Mouse (Mus musculus) kidney, embryonic 14.5 days (tissue): ENCODE measurements at regions not wholly inside any gene's neighbourhood (a gene's known extent, or its start where the extent isn't known, plus 50 kb on each side); places are given as distances from the start of the nearest gene placed in this dataset.

Source experiments
- ATAC-seq: fragments of 200-750 bp; cut with Nextera tagmentation; 2 replicates; pipeline ENCODE4 v1.8.0; 2017; ENCODE audit warnings: moderate number of reproducible peaks, mild to moderate bottlenecking, moderate TSS enrichment, moderate library complexity; ENCODE audit not compliant: low FRiP score, low TSS enrichment
- H3K27ac ChIP-seq: fragments of 300-500 bp; sonication (generic); 2 replicates; pipeline ENCODE4 v1.5.1; 2014; ENCODE audit warnings: low read depth, mild to moderate bottlenecking, low read length, moderate library complexity, mixed read lengths
- H3K27me3 ChIP-seq: fragments of 300-500 bp; sonication (generic); 2 replicates; pipeline ENCODE4 v1.6.1; 2014; ENCODE audit warnings: mild to moderate bottlenecking, low read length; ENCODE audit not compliant: control insufficient read depth, insufficient read depth
- H3K36me3 ChIP-seq: fragments of 300-500 bp; sonication (generic); 2 replicates; pipeline ENCODE4 v1.6.1; 2014; ENCODE audit warnings: low read length, mixed read lengths; ENCODE audit not compliant: control insufficient read depth, insufficient read depth
- H3K4me1 ChIP-seq: fragments of 300-500 bp; sonication (generic); 2 replicates; pipeline ENCODE4 v1.6.1; 2014; ENCODE audit warnings: low read length, mixed read lengths; ENCODE audit not compliant: control insufficient read depth, insufficient read depth
- H3K4me2 ChIP-seq: fragments of 300-500 bp; sonication (generic); replicated peaks from 2 replicates; pipeline ENCODE4 v1.6.1; 2014; ENCODE audit warnings: low read depth, mild to moderate bottlenecking, low read length
- H3K4me3 ChIP-seq: fragments of 300-500 bp; sonication (generic); 2 replicates; pipeline ENCODE4 v1.5.1; 2014; ENCODE audit warnings: mild to moderate bottlenecking, low read length
- H3K9ac ChIP-seq: fragments of 300-500 bp; sonication (generic); 2 replicates; pipeline ENCODE4 v1.6.1; 2014; ENCODE audit warnings: low read depth, mild to moderate bottlenecking, low read length, moderate library complexity
- H3K9me3 ChIP-seq: fragments of 300-500 bp; sonication (generic); 2 replicates; pipeline ENCODE4 v1.6.1; 2016; ENCODE audit warnings: low read length; ENCODE audit not compliant: control insufficient read depth
- WGBS: fragments of 180-500 bp; shearing (Covaris S2); extraction: QIAGEN DNeasy Blood & Tissue Kit; methylation state at CpG from one replicate; pipeline ENCODE4 v1.1.7; 2014; 5-methylcytosine and 5-hydroxymethylcytosine counted together

DNA sequence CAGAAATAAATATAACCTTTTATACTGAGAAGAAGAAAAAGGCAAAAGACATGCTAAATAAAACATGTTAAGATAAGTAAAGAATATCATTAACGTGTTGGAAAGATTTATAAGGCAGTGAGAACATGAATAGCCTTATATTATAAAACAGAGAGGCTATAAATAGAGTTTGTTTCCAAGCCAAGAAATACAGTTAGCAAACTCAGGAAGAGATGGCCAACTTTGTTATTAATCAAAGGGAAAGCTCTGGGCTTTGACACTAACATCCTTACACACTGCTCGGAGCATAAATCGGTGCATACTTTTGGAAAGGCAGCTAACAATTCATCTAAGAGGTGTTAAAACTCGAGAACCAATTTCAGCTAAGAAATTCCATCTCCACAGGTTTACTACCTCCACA, 106.3 kb upstream of the Gm26657 start:
- no peaks in the 10 kb centered on the region for H3K4me1 ChIP-seq
- no peak overlapping the region for H3K4me2 ChIP-seq
- H3K4me3 ChIP-seq = no peak overlapping the region
- no peak overlapping the region for H3K27ac ChIP-seq
- H3K9ac ChIP-seq = no peak overlapping the region
- peak; percentile 50; the same call in 1 of the 2 replicates for ATAC-seq
- no peaks in the 10 kb centered on the region for H3K36me3 ChIP-seq
- H3K27me3 ChIP-seq = no peaks in the 10 kb centered on the region
- H3K9me3 ChIP-seq = no peaks in the 10 kb centered on the region
- 45% methylated on average over 4 of the region's 4 CpGs for WGBS

GRCm38 (mm10) chr4:56630251-56630650, 109.6 kb upstream of the Gm26657 start:
- Histone ChIP-seq H3K27ac (no peak overlapping the region), H3K4me3 (no peak overlapping the region), H3K4me1 (no peaks in the 10 kb centered on the region), H3K36me3 (no peaks in the 10 kb centered on the region), H3K9ac (no peak overlapping the region), H3K27me3 (no peaks in the 10 kb centered on the region), H3K4me2 (no peak overlapping the region), H3K9me3 (no peaks in the 10 kb centered on the region)
- WGBS = 61% methylated on average over 6 of the region's 6 CpGs
- ATAC-seq = no peak

DNA sequence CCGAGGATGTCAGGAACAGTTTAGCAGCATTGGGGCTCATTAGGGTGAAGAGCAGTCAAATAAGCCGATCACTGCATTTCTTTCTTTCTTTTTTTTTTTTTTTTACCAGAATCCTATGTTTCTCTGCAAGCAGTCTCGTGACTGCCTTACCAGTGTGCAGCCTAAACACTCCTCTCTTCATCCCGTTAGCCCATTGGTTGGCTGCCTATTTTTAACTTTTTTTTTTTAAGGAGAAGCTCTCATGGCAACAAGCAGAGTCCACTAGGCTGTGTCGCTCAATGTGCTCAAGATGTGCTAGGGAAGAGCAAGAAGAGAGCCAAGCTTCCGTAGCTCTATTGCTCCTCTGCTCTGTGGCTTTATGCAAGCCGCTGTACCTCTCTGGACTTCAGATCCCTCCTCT, 112.7 kb upstream of the Gm26657 start:
- Histone ChIP-seq H3K4me3 (no peak overlapping the region), H3K9ac (no peak overlapping the region), H3K4me2 (no peak overlapping the region), H3K36me3 (no peaks in the 10 kb centered on the region), H3K9me3 (no peaks in the 10 kb centered on the region), H3K27me3 (no peaks in the 10 kb centered on the region), H3K4me1 (no peaks in the 10 kb centered on the region), H3K27ac (no peak overlapping the region)
- WGBS = 86% methylated on average over 7 of the region's 7 CpGs
- ATAC-seq = no peak

GRCm38 (mm10) chr4:56621782-56622181, 118.1 kb upstream of the Gm26657 start:
- Histone ChIP-seq H3K4me3 (no peak overlapping the region), H3K9ac (no peak overlapping the region), H3K27me3 (no peaks in the 10 kb centered on the region), H3K9me3 (no peaks in the 10 kb centered on the region; the same call in 1 of the 2 replicates), H3K27ac (no peak overlapping the region), H3K4me1 (no peaks in the 10 kb centered on the region), H3K36me3 (no peaks in the 10 kb centered on the region), H3K4me2 (no peak overlapping the region)
- 82% methylated on average over 4 of the region's 4 CpGs for WGBS
- ATAC-seq = no peak

DNA sequence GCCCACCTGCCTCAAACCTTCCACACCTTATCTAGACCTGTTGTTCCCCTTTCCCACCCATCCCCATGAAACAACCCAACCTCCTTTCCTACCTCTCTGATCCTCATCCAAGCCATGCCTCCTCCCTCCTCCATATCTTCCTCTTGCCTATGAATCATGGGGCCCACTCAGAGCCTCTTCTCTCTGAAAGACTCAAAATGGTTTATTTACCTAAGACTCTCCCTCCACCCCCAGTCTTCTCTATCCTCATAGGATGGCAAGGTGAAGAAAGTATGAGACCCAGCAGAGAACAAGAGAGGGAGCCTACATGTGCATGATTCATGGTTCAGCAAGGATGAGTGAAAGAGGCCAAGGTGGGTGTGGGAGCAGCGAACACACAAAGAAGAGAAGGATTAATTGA, 118.5 kb upstream of the Gm26657 start:
- ATAC-seq = no peak
- Histone ChIP-seq H3K4me3 (no peak overlapping the region), H3K4me2 (no peak overlapping the region), H3K36me3 (no peaks in the 10 kb centered on the region), H3K9ac (no peak overlapping the region), H3K27ac (no peak overlapping the region), H3K4me1 (no peaks in the 10 kb centered on the region), H3K27me3 (no peaks in the 10 kb centered on the region), H3K9me3 (no peaks in the 10 kb centered on the region; the same call in 1 of the 2 replicates)
- 88% methylated on average over 1 of the region's 1 CpGs for WGBS

DNA sequence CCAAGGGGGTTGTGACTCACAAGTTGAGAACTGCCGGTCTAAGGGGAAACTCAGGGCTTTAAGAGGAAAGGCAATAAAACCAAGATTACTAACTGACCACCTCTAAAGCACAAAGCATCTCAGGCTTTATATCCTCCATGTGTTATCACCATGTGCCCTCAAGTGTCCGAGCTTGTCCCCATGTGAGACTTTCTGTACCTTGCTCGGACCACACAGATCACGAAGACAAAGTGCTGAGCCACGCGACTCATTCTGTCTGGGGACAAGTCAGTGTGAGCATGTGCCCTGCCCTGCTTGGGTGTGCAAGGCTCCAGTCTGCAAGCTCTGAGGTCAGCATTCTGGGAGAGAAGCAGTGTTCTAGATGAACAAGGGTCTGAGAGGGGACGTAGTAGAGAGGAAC, 119.2 kb upstream of the Gm26657 start:
- ATAC-seq = no peak
- H3K27ac ChIP-seq = no peak overlapping the region
- no peak overlapping the region for H3K4me3 ChIP-seq
- H3K36me3 ChIP-seq = no peaks in the 10 kb centered on the region
- no peaks in the 10 kb centered on the region; the same call in 1 of the 2 replicates for H3K9me3 ChIP-seq
- no peak overlapping the region for H3K9ac ChIP-seq
- no peaks in the 10 kb centered on the region for H3K4me1 ChIP-seq
- 80% methylated on average over 7 of the region's 7 CpGs for WGBS
- H3K4me2 ChIP-seq = no peak overlapping the region
- no peaks in the 10 kb centered on the region for H3K27me3 ChIP-seq

- H3K4me2 ChIP-seq = no peak overlapping the region
- no peaks in the 10 kb centered on the region for H3K36me3 ChIP-seq
- no peak for ATAC-seq
- H3K4me3 ChIP-seq = no peak overlapping the region
- no peaks in the 10 kb centered on the region for H3K4me1 ChIP-seq
- no peaks in the 10 kb centered on the region; the same call in 1 of the 2 replicates for H3K9me3 ChIP-seq
- no peaks in the 10 kb centered on the region for H3K27me3 ChIP-seq
- H3K27ac ChIP-seq = no peak overlapping the region
- no peak overlapping the region for H3K9ac ChIP-seq
These were observed 120.1 kb upstream of the Gm26657 start for GRCm38 (mm10) chr4:56619803-56620202.

DNA sequence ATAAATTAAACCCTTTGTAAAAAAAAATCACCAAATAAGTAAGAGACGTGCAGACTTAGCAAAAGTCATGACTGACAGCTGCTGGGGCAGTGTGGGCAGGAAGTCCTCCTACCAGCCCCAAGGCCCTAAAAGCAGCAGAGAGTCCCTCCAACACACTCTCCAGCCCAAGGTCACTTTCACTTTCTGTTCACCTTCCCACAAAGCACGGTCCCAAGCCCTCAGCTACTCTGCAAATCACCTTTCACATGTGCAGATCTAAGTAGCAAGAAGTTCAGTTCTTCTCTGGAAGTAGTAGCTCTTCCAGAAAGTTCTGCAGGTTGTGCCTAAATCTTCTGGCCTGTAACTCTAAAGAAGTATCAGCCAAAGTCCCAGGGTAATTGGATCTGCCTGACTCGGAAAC, 120.8 kb upstream of the Gm26657 start:
- WGBS = 75% methylated on average over 3 of the region's 3 CpGs

GRCm38 (mm10) chr4:56618433-56618832, 121.4 kb upstream of the Gm26657 start:
- Histone ChIP-seq H3K36me3 (no peaks in the 10 kb centered on the region), H3K27ac (no peak overlapping the region), H3K4me3 (no peak overlapping the region), H3K4me2 (no peak overlapping the region), H3K9ac (no peak overlapping the region), H3K4me1 (no peaks in the 10 kb centered on the region), H3K27me3 (no peaks in the 10 kb centered on the region), H3K9me3 (no peaks in the 10 kb centered on the region; the same call in 1 of the 2 replicates)
- no peak for ATAC-seq
- 88% methylated on average over 5 of the region's 5 CpGs for WGBS

More for the DNA sequence above, 120.8 kb upstream of the Gm26657 start:
- H3K27ac ChIP-seq = no peak overlapping the region
- H3K4me3 ChIP-seq = no peak overlapping the region
- ATAC-seq = no peak
- H3K4me2 ChIP-seq = no peak overlapping the region
- H3K9ac ChIP-seq = no peak overlapping the region
- H3K36me3 ChIP-seq = no peaks in the 10 kb centered on the region
- no peaks in the 10 kb centered on the region; the same call in 1 of the 2 replicates for H3K9me3 ChIP-seq
- H3K4me1 ChIP-seq = no peaks in the 10 kb centered on the region
- no peaks in the 10 kb centered on the region for H3K27me3 ChIP-seq
